Mouse (Mus musculus) brain, embryonic 14.5 days (tissue): ENCODE data around the gene 4933415A04Rik.

Experiments
- CTCF ChIP-seq: fragments of 200-500 bp; IDR thresholded peaks from 2 replicates; pipeline ENCODE4 v1.5.1; 2012; ENCODE audit warnings: inconsistent platforms, mild to moderate bottlenecking, moderate library complexity, borderline replicate concordance; ENCODE audit not compliant: insufficient read depth, insufficient read length; ENCODE audit errors: extremely low read depth
- POLR2A ChIP-seq: fragments of 200-500 bp; IDR thresholded peaks from 2 replicates; pipeline ENCODE4 v1.6.1; 2012; ENCODE audit warnings: mild to moderate bottlenecking, inconsistent platforms, borderline replicate concordance; ENCODE audit not compliant: poor library complexity, insufficient read depth, insufficient read length, severe bottlenecking; ENCODE audit errors: extremely low read depth

DNA sequence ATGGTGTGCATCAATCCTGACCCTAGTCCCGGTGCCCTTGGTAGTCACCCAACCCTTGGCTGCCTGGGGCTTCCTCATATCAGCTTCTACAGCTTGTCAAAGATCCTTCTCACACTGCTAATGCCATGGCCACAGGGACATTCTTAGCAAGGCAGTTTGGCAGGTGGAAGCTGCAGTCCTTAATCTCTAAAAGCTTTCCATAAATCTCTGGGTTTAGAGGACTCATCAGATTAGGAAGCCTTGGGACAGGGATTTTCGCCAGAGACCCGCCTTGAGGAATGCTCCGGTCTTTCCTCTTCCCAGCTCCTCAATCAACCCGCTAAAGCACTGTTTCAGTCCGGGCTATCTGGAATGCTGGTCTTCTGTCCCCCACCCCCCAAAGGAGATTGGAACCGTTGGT, 42.0 kb upstream of the 4933415A04Rik start:
- TF ChIP-seq CTCF = no peak
- TF ChIP-seq POLR2A = no peak
